ENCODE assay signal across 16 mouse cellular contexts in the genomic region with DNA sequence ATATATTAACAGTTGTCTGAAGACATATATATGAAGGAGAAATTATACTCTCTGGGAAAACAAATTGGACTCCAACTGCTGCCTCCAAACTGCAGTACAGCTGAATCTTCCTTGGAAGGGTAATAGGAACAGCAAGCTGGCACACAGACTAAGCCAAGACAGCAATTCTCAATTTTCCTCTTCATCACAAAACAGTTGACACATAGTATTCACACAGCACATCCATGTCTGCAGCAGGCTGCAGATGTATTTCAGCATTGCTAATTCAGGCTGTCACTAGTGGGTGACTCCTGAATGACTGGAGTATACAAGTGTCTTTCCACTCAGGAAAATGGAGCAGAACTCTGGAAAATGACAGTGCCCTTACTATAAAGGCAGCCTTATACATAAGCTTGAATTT.
DNase-seq lines count a peak whose midpoint lies in the region; ATAC-seq lines count a peak whose summit lies in the region.
"Had no signal": no experiment of that assay in that cellular context is flagged by ENCODE, and none has a peak within 500 bp of the region (broad histone marks: within the 10 kb centered on the region; RNA-seq: fewer than 3 reads in every experiment).

No protein-coding gene starts in this region.

- no peaks in the 10 kb centered on the region for H3K4me1 ChIP-seq in intestine, embryonic 15.5 days (replicated peaks)
- H3K4me1 ChIP-seq in kidney, embryonic 15.5 days, result 0 out of 2 replicates have a peak, but pooled peaks cover 2% of the 10 kb centered on the region
- H3K4me1 ChIP-seq: heart, embryonic 13.5 days had no signal

- H3K27me3 ChIP-seq in intestine, embryonic 15.5 days (replicated peaks), result no peaks in the 10 kb centered on the region
- no peaks in the 10 kb centered on the region for H3K27me3 ChIP-seq in kidney, embryonic 15.5 days
- H3K27me3 ChIP-seq: embryonic facial prominence, embryonic 12.5 days; heart, embryonic 13.5 days had no signal

- H3K27ac ChIP-seq in intestine, embryonic 15.5 days, result no peak overlapping the region
- no peak overlapping the region for H3K27ac ChIP-seq in kidney, embryonic 15.5 days
- H3K27ac ChIP-seq: embryonic facial prominence, embryonic 12.5 days; heart, embryonic 13.5 days had no signal

- intact Hi-C loops in left cerebral cortex, postnatal 14 days (cut with DNase I), result no loop called here

- peak; percentile 77 for ATAC-seq in frontal cortex, adult (ENCODE audit: low TSS enrichment)
- ATAC-seq in intestine, embryonic 15.5 days, result no peak
- ATAC-seq in kidney, embryonic 15.5 days (replicated peaks; ENCODE audit: low FRiP score), result no peak

- H3K4me3 ChIP-seq in intestine, embryonic 15.5 days (replicated peaks), result no peak overlapping the region
- H3K4me3 ChIP-seq in kidney, embryonic 15.5 days (replicated peaks), result no peak overlapping the region
- H3K4me3 ChIP-seq: embryonic facial prominence, embryonic 12.5 days; heart, embryonic 13.5 days had no signal

- no peak overlapping the region for H3K4me2 ChIP-seq in intestine, embryonic 15.5 days (replicated peaks)
- H3K4me2 ChIP-seq in kidney, embryonic 15.5 days, result no peak overlapping the region
- H3K4me2 ChIP-seq: embryonic facial prominence, embryonic 12.5 days; heart, embryonic 13.5 days had no signal

- no peaks in the 10 kb centered on the region for H3K36me3 ChIP-seq in intestine, embryonic 15.5 days
- H3K36me3 ChIP-seq in kidney, embryonic 15.5 days, result no peaks in the 10 kb centered on the region
- H3K36me3 ChIP-seq: embryonic facial prominence, embryonic 12.5 days; heart, embryonic 13.5 days had no signal

- H3K9ac ChIP-seq in intestine, embryonic 15.5 days, result no peak overlapping the region
- H3K9ac ChIP-seq in kidney, embryonic 15.5 days, result no peak overlapping the region
- H3K9ac ChIP-seq: embryonic facial prominence, embryonic 12.5 days; heart, embryonic 13.5 days had no signal

- H3K9me3 ChIP-seq in intestine, embryonic 15.5 days, result no peaks in the 10 kb centered on the region
- H3K9me3 ChIP-seq in kidney, embryonic 15.5 days (replicated peaks), result no peaks in the 10 kb centered on the region
- H3K9me3 ChIP-seq: embryonic facial prominence, embryonic 12.5 days; heart, embryonic 13.5 days had no signal

- no peak for DNase-seq in frontal cortex, postnatal 25 days (ENCODE audit: low spot score in 2 of 2)
- DNase-seq in right cerebral cortex, adult 18-20 months, result peak; percentile 5
- DNase-seq in right cerebral cortex, postnatal 4 days, result no peak
- peak; percentile 14 to 30 for DNase-seq in left cerebral cortex, postnatal 14 days (ENCODE audit: low spot score in 2 of 2)
- no peak for DNase-seq in cerebellum, postnatal 25 days
- DNase-seq: adrenal gland, postnatal 10 days; cerebellum, postnatal 14 days; kidney, adult 11 months; liver; lung, adult 2 months; thymus, postnatal 36 days had no signal

Comparison
In these comparisons a context has a peak if more than half of its experiments do, and no peak if none do; other contexts are left out.
1. DNase-seq: peak in right cerebral cortex, adult 18-20 months (single experiment) and left cerebral cortex, postnatal 14 days (2 of 2); none in frontal cortex, postnatal 25 days (0 of 2), right cerebral cortex, postnatal 4 days (single experiment) and cerebellum, postnatal 25 days (0 of 2).